Mouse (Mus musculus): Measurements from ENCODE around the gene Slc44a2.

DNA sequence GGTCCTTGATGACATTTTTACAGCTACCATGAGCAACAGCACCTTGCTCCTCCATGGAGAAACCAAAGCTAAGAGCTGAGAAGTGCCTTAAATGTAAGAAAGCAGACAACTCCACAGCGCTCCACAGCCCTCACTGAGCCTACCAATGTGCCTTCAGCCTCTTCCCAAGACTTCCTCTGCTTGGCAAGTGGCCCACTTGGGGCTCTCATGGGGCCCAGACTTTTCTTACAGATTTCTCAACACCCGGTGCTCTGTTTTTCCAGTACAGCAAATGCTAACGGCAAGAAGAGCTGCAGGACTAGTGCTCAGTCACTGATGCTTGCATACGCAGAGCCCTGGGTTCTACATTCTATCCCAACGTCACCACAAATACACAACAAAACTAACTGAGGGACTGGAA lies 42.7 kb upstream of the Slc44a2 start:
- no peak for TF ChIP-seq POLR2A (IDR thresholded peaks at IDR 0.05; ENCODE audit: low read depth, low read length)
- no peak for TF ChIP-seq CTCF (conservative IDR thresholded peaks at IDR 0.05; ENCODE audit: insufficient read depth, insufficient read length, low read depth, low read length)

All from kidney, adult 2 months (tissue).